Mouse (Mus musculus) splenic B cell, adult 2 months (primary cell): ENCODE measurements around the gene Gstm7.
"Not testable (repeated sequence)": the region's sequence is repeated elsewhere in the genome, so short reads cannot be mapped to it uniquely, and the experiment has no call there.

Experiments used
- DNase-seq: peaks from one replicate; pipeline ENCODE4 v3.0.0-alpha.2; 2011; ENCODE audit warnings: low read depth, low spot score
- H3K27me3 ChIP-seq: 2 replicates; pipeline ENCODE4 v1.6.1; 2012; ENCODE audit warnings: mild to moderate bottlenecking, low read length, moderate library complexity, mixed read lengths; ENCODE audit not compliant: control insufficient read depth, poor library complexity, insufficient read depth, severe bottlenecking
- H3K36me3 ChIP-seq: 2 replicates; pipeline ENCODE4 v1.6.1; 2012; ENCODE audit warnings: mild to moderate bottlenecking, low read length, moderate library complexity, mixed read lengths; ENCODE audit not compliant: control insufficient read depth, poor library complexity, insufficient read depth, severe bottlenecking

Gene Gstm7

DNA sequence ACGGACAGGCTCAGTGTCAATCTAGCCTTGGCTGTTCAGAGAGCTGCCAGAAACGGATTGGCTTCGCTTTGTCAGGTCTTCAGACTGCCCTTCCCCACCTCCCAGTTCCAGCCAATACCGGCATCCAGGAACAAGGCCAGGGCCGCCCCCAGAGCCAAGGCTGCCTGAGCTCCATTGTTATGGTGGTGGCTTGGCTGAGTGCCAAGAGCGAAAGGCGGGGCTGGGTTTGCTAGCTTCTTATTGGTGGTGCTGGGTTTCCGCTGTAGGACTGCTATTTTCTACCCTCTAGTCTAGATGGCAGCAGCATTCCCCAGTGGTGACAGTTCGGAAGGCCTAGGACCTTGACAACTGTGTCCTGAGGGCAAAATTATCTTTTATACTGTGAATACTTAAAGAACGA, at the start of gene Gstm7:
TSS of gene Gstm7 (minus strand) at position 148 of the 400 bp plus-strand sequence.
- peak; percentile 61 for DNase-seq
- H3K27me3 ChIP-seq: no peaks in the 10 kb centered on the region

GRCm38 (mm10) chr3:107981261-107981660, 49.6 kb upstream of the Gstm7 start:
- H3K36me3 ChIP-seq: no peaks in the 10 kb centered on the region
- DNase-seq: no peak
- no peaks in the 10 kb centered on the region for H3K27me3 ChIP-seq

More for the DNA sequence above, at the start of gene Gstm7:
- H3K36me3 ChIP-seq: no peaks in the 10 kb centered on the region

- DNase-seq: no peak
- H3K36me3 ChIP-seq: no peaks in the 10 kb centered on the region
- no peaks in the 10 kb centered on the region for H3K27me3 ChIP-seq
Measured at GRCm38 (mm10) chr3:107977691-107978090, 46.1 kb upstream of the Gstm7 start.

GRCm38 (mm10) chr3:107974237-107974636, 42.6 kb upstream of the Gstm7 start:
- H3K36me3 ChIP-seq: no peaks in the 10 kb centered on the region
- DNase-seq: no peak
- H3K27me3 ChIP-seq: no peaks in the 10 kb centered on the region

DNA sequence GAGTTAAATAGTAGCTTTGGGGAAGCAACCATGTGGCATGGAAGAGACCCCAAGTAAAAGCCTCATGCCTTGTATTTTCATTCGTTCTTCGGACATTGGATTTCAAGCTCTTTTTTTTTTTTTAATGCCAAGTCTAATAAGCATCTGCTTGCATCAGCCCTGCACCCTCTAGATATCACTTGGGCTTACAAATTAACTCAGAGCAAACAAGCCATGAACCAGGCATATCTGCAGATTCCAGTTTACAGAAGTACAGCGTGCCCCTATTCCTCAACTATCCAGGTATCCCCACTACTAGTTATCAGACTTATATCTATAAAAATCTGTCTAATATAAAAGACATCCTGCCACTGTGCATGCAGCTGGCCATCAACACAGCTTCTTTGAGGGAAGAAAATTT, 40.5 kb upstream of the Gstm7 start:
- H3K36me3 ChIP-seq: no peaks in the 10 kb centered on the region
- no peaks in the 10 kb centered on the region for H3K27me3 ChIP-seq
- DNase-seq: no peak

DNA sequence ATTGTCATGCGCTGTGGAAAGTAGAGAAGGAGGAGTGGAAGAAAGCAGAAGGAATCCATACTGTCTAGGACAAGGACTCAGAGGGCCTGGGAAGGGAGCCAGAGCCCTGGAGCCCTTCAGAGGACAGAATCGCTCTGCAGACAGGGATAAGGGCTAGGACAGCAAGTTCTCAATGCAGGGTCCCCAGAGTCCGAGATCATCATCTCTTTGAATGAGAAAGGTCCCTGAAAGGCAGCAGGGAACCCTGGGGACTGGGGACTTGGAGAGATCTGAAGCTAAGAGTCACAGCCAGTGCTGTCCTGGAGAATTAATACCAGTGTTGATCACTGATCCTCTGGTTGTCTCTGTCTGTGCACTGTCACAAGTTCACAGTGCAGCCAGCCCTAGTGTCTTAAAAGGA, 39.5 kb upstream of the Gstm7 start:
- not testable (repeated sequence) for H3K36me3 ChIP-seq, H3K27me3 ChIP-seq, DNase-seq

GRCm38 (mm10) chr3:107968724-107969395, 37.2 kb upstream of the Gstm7 start, which contains the start of gene Gstm3:
Gene Gstm3 (minus strand): TSS chr3:107969283.
- DNase-seq: no peak
- H3K36me3 ChIP-seq: no peaks in the 10 kb centered on the region

GRCm38 (mm10) chr3:107966631-107967030, 35.0 kb upstream of the Gstm7 start:
- Histone ChIP-seq H3K27me3 (no peaks in the 10 kb centered on the region), H3K36me3 (no peaks in the 10 kb centered on the region)
- DNase-seq: no peak

More at GRCm38 (mm10) chr3:107968724-107969395, 37.2 kb upstream of the Gstm7 start, which contains the start of gene Gstm3:
- H3K27me3 ChIP-seq: no peaks in the 10 kb centered on the region

GRCm38 (mm10) chr3:107965592-107965991, 34.0 kb upstream of the Gstm7 start:
- DNase-seq: no peak
- Histone ChIP-seq H3K27me3 (no peaks in the 10 kb centered on the region), H3K36me3 (no peaks in the 10 kb centered on the region)

DNA sequence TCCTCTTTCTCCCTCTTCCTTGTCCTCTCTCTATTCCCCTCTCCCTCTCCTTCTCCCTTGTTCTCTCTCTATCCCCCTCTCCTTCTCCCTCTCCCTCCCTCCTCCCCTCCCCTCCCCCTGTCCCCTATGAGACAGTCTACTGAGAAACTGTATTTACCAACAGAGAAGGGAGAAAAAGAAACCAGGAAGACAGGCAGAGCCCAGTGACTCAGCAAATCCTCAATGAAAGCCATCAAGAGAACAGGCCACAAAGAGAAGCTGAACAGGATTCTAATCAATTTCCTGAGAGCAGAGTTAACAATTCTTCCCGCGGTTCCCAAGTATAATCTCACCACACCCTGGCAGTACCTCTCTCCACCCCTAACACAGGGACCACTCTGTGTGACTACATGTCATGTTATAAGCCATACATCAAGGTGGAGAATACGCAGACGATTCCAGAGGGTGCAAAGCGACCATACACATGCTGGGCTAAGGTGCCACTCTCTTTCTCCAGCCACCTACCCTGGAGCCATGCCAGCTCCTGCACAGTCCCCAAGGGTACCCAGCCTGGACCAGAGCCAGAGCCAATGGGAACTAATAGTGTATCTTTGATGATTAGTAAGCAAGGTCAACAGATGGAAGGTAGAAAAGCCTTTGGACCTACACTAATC, 33.2 kb upstream of the Gstm7 start:
- H3K36me3 ChIP-seq: no peaks in the 10 kb centered on the region
- H3K27me3 ChIP-seq: no peaks in the 10 kb centered on the region
- no peak for DNase-seq

DNA sequence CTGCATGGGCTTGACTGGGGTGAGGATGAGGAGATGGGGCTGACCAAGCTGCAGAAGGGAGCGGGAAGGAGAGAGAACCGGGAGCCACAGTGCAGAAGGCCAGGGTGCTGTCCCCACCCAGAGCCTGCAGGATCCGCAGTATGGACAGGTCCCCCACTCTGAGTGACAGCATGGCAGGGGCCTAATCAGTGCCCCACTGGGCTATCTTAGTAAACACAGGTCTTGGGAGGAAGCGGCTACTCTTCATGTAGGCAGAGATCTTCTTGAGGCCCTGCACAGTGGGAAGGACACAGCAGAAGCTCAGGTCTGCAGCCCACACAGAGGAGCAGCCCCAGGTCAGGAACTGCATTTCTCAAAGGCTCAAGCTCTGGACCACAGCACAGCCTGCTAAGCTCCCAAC, 32.4 kb upstream of the Gstm7 start:
- Histone ChIP-seq H3K27me3 (no peaks in the 10 kb centered on the region), H3K36me3 (no peaks in the 10 kb centered on the region)
- DNase-seq: no peak

DNA sequence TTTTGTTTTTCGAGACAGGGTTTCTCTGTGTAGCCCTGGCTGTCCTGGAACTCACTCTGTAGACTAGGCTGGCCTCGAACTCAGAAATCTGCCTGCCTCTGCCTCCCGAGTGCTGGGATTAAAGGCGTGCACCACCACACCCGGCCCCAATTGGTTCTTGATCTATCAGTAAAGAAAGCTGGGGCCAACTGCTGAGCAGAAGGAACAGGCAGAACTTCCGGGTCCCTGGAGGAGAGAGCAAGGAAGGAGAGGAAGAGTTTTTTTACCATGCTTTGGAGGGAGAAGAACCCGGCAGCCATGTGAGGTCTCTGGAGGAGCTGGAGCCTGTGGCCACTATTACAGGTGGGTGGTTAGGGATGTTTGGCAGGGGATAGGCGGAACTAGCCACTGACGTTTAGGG, 23.6 kb upstream of the Gstm7 start:
- H3K27me3 ChIP-seq, DNase-seq, H3K36me3 ChIP-seq: not testable (repeated sequence)

GRCm38 (mm10) chr3:107953906-107954305, 22.3 kb upstream of the Gstm7 start:
- Histone ChIP-seq H3K27me3 (no peaks in the 10 kb centered on the region), H3K36me3 (no peaks in the 10 kb centered on the region)
- no peak for DNase-seq

GRCm38 (mm10) chr3:107953328-107953755, 21.7 kb upstream of the Gstm7 start:
- Histone ChIP-seq H3K36me3 (no peaks in the 10 kb centered on the region), H3K27me3 (no peaks in the 10 kb centered on the region)
- DNase-seq: peak; percentile 23

DNA sequence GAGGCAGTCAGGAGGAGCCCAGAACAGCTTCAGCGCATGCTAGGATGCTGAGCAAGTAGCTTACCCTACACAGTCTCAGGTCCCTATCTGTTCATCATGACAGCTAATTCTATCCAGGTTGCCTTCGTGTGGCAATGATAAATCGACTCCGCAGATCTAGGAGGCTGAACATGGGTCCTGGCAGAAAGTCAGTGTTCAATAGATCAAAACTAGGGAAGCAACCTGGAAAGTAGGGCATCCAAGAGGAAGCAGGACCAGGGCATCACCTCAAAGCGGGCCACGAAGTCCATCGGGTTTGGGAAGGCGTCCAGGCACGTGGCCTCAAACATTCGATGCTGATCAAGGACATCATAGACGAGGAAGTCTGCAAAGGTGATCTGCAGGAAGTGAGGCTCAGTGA, 18.9 kb upstream of the Gstm7 start:
- Histone ChIP-seq H3K36me3 (no peaks in the 10 kb centered on the region), H3K27me3 (no peaks in the 10 kb centered on the region)
- no peak for DNase-seq
